Mouse (Mus musculus) lung, postnatal 0 days (tissue): ENCODE measurements around the gene Nr1h3.

Source experiments
- CTCF ChIP-seq: IDR thresholded peaks from 2 replicates; pipeline ENCODE4 v1.5.1; 2016; ENCODE audit warnings: antibody characterized with exemption, mild to moderate bottlenecking
- EP300 ChIP-seq: IDR thresholded peaks from 2 replicates; pipeline ENCODE4 v1.6.1; 2016; ENCODE audit warnings: antibody characterized with exemption, mild to moderate bottlenecking, control low read depth

DNA sequence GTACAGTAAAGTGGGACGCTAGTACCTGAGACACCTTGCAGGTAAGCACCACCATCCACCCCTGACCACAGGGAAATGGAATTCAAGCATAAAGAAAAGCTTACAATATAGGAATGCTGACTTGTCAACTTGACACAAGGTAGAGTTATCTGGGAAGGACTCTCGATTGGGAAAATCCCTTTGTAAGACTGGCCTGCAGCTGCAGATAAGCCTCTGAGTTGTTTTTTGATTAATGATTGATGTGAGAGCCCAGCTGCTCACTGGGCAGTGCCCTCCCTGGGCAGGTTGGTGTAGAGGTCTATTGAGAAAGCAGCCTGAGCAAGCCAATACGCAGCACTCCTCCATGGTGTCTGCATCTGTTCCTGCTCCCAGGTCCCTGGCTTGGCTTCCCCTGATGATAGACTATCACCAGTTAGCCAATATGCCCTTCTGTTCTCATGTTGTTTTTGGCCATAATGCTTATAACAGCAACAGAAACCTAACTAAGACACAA, 49.7 kb downstream of the Nr1h3 start:
- TF ChIP-seq CTCF (no peak), EP300 (no peak)
